Mouse (Mus musculus) hindbrain, postnatal 0 days (tissue): ENCODE data around the gene En2. TPM values are rescaled to one million over a fixed set of nuclear protein-coding genes. Genes with fewer than 3 reads are reported as not detected.

Experiments
- ATAC-seq: fragments of 200-750 bp; cut with Nextera tagmentation; 2 replicates; pipeline ENCODE4 v1.8.0; 2017; ENCODE audit warnings: mild to moderate bottlenecking, moderate TSS enrichment, moderate library complexity
- DNase-seq: peaks from one replicate; pipeline ENCODE4 v3.0.0-alpha.2; 2015; ENCODE audit warnings: low spot score
- H3K27ac ChIP-seq: fragments of 300-500 bp; sonication (generic); 2 replicates; pipeline ENCODE4 v1.5.1; 2014; ENCODE audit warnings: mild to moderate bottlenecking
- H3K27me3 ChIP-seq: fragments of 300-500 bp; sonication (generic); 2 replicates; pipeline ENCODE4 v1.6.1; 2014; ENCODE audit warnings: low read length, mixed read lengths; ENCODE audit not compliant: insufficient read depth
- H3K36me3 ChIP-seq: fragments of 300-500 bp; sonication (generic); 2 replicates; pipeline ENCODE4 v1.6.1; 2014; ENCODE audit warnings: low read length, mixed read lengths; ENCODE audit not compliant: insufficient read depth
- H3K4me1 ChIP-seq: fragments of 300-500 bp; sonication (generic); 2 replicates; pipeline ENCODE4 v1.6.1; 2014; ENCODE audit warnings: antibody characterized with exemption, low read length, mixed read lengths; ENCODE audit not compliant: insufficient read depth
- H3K4me2 ChIP-seq: fragments of 300-500 bp; sonication (generic); 2 replicates; pipeline ENCODE4 v1.6.1; 2014; ENCODE audit warnings: low read depth, mild to moderate bottlenecking, low read length, moderate library complexity, mixed read lengths
- H3K4me3 ChIP-seq: fragments of 300-500 bp; sonication (generic); 2 replicates; pipeline ENCODE4 v1.5.1; 2014; ENCODE audit warnings: low read length
- H3K9ac ChIP-seq: fragments of 300-500 bp; sonication (generic); replicated peaks from 2 replicates; pipeline ENCODE4 v1.6.1; 2014; ENCODE audit warnings: mild to moderate bottlenecking, low read length, moderate library complexity, mixed read lengths
- H3K9me3 ChIP-seq: fragments of 300-500 bp; sonication (generic); 2 replicates; pipeline ENCODE4 v1.6.1; 2016; ENCODE audit warnings: low read length, mixed read lengths
- CTCF ChIP-seq: IDR thresholded peaks from 2 replicates; pipeline ENCODE4 v1.5.1; 2016; ENCODE audit warnings: antibody characterized with exemption, control low read depth, low read depth
- WGBS: fragments of 180-500 bp; shearing (Covaris S2); extraction: QIAGEN DNeasy Blood & Tissue Kit; methylation state at CpG from one replicate; pipeline ENCODE4 v1.1.7; 2014; 5-methylcytosine and 5-hydroxymethylcytosine counted together
- polyA plus RNA-seq: library from polyadenylated mRNA; unstranded; fragments of >200 nt; fragmentation: Nextera tagmentation; extraction: Ambion mirVana; gene quantifications from 2 replicates; pipeline ENCODE4 v1.2.1, GENCODE M21; 2015
- total RNA-seq: library from RNA; depleted of rRNA; stranded (reverse); fragments of >200 nt; gene quantifications from 2 replicates; pipeline ENCODE4 v1.2.3, GENCODE M21; 2014; rRNA removed

Gene En2
- total RNA-seq (33.8 and 35.1 TPM in 2 replicates), polyA plus RNA-seq (0.98 and 1.1 TPM in 2 replicates)

- Histone ChIP-seq H3K4me1 (peaks cover 5% of the 10 kb centered on the region; the same call in 1 of the 2 replicates), H3K4me2 (peak within 1 kb of the TSS; percentile 62), H3K27me3 (peaks cover 29% of the 10 kb centered on the region), H3K4me3 (peak within 1 kb of the TSS; percentile 49), H3K36me3 (no peaks in the 10 kb centered on the region), H3K9ac (peak within 1 kb of the TSS; percentile 76), H3K9me3 (no peaks in the 10 kb centered on the region), H3K27ac (peak within 1 kb of the TSS; percentile 86)
- no peak for TF ChIP-seq CTCF
- DNase-seq, result peak; percentile 93
- ATAC-seq, result peak; percentile 90
- under 1% methylated on average over 60 of the region's 113 CpGs for WGBS
These were observed at the start of gene En2 for GRCm38 (mm10) chr5:28165358-28166255. Gene En2, plus strand, starts transcription at chr5:28165694.

- H3K4me1 ChIP-seq, result no peaks in the 10 kb centered on the region
- H3K9ac ChIP-seq, result peak overlapping the region; percentile 31; the same call in 1 of the 2 replicates
- H3K4me2 ChIP-seq, result peak overlapping the region; percentile 62
- H3K27ac ChIP-seq, result no peak overlapping the region
- DNase-seq (no peak), ATAC-seq (no peak)
- TF ChIP-seq CTCF, result no peak
- H3K27me3 ChIP-seq, result peaks cover 38% of the 10 kb centered on the region
- H3K9me3 ChIP-seq, result no peaks in the 10 kb centered on the region
- H3K4me3 ChIP-seq, result no peak overlapping the region
- H3K36me3 ChIP-seq, result no peaks in the 10 kb centered on the region
- WGBS, result 7% methylated on average over 13 of the region's 13 CpGs
These were observed 48.1 kb upstream of the En2 start for GRCm38 (mm10) chr5:28117251-28117880.

DNA sequence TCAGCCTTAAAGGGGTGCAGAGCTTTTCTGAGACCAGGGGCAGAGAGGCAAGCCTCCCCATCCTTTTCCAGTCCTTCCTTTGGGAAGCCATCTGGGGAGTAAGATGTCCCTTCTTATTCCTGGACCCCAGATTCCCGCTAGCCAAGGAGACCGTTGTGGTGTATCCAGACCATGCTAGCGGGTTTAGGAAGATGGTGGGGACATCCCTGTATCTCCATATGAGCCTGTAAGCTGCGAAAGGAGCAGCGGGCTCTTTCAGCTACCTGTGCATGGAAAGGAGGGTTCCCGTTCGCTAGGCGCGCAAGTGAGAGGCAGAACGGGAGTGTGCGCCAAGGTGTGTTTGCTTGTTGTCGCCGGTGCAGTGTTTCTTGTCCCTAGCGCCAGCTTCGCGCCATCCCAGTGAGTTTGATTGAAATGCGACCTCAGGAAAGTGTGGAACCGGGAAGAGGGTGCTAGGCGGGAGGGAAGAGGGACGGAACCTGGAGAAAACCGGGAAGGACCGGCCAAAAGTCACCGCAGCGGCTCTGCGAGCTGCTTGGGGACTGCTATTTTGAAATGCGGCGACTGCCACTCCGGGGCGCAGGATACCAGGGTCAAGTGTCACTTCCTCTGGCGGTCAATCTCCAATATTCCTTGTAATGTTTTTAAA, 47.5 kb upstream of the En2 start:
- H3K27ac ChIP-seq, result no peak overlapping the region
- WGBS, result under 1% methylated on average over 30 of the region's 30 CpGs
- H3K9ac ChIP-seq, result peak overlapping the region; percentile 31

DNA sequence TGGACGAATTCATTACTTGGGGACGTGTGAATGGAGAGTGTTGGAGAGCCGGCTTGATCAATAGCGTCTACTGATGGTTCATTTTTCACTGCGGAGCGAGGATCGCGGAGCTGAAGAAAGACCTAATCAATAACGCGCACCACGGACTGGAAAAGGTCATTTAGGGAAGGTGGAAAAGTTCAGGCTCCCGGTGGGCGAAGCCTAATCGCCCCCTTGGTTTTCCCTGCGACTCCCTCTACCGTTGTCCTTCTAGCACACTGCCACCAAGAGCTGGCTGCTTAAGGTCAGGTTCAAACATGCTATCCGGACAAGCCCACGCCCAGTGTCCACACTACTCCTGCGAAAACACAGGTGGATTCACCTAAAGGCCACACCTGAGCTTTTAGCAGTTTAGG, 47.0 kb upstream of the En2 start:
- Histone ChIP-seq H3K27ac (no peak overlapping the region), H3K4me1 (no peaks in the 10 kb centered on the region), H3K36me3 (no peaks in the 10 kb centered on the region), H3K9me3 (no peaks in the 10 kb centered on the region), H3K27me3 (peaks cover 38% of the 10 kb centered on the region), H3K9ac (peak overlapping the region; percentile 31; the same call in 1 of the 2 replicates), H3K4me3 (peak overlapping the region; percentile 28), H3K4me2 (peak overlapping the region; percentile 62)
- ATAC-seq (no peak), DNase-seq (no peak)
- no peak for TF ChIP-seq CTCF
- WGBS, result under 1% methylated on average over 19 of the region's 19 CpGs

More for the DNA sequence above, 47.5 kb upstream of the En2 start:
- ATAC-seq (peak; percentile 54), DNase-seq (peak; percentile 27)
- Histone ChIP-seq H3K4me1 (no peaks in the 10 kb centered on the region), H3K9me3 (no peaks in the 10 kb centered on the region), H3K4me3 (peak overlapping the region; percentile 28), H3K36me3 (no peaks in the 10 kb centered on the region), H3K4me2 (peak overlapping the region; percentile 62), H3K27me3 (peaks cover 38% of the 10 kb centered on the region)
- TF ChIP-seq CTCF, result no peak

DNA sequence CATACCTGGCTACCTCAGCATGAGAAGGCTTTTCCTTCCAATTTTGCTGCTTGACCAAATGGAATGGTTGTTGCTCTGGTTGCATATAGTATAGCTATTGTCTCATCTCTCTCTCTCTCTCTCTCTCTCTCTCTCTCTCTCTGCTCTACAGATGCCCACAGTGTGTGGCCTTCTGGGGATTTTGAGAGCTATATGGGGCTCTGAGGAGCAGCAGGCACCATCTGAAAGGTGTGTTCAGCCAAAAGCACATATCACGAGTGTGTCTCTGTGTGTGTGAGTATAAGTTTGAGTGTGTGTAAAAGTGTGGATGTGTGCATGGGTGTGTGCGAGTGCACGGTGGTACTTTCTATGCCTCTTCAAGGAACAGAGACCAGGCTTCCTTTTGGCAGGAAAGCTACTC, 45.9 kb upstream of the En2 start:
- no peaks in the 10 kb centered on the region for H3K4me1 ChIP-seq
- H3K9me3 ChIP-seq, result no peaks in the 10 kb centered on the region
- no peak overlapping the region for H3K9ac ChIP-seq
- WGBS, result 23% methylated on average over 3 of the region's 3 CpGs
- no peaks in the 10 kb centered on the region for H3K36me3 ChIP-seq
- H3K27me3 ChIP-seq, result peaks cover 42% of the 10 kb centered on the region
- H3K4me2 ChIP-seq, result no peak overlapping the region
- no peak overlapping the region for H3K27ac ChIP-seq
- no peak for TF ChIP-seq CTCF
- H3K4me3 ChIP-seq, result no peak overlapping the region
- DNase-seq, result no peak
- no peak for ATAC-seq
